Mouse (Mus musculus) heart, embryonic 11.5 days (tissue): ENCODE results near the gene Ccdc163. TPM values are rescaled to one million over a fixed set of nuclear protein-coding genes. Genes with fewer than 3 reads are reported as not detected.

Source experiments
- ATAC-seq: fragments of 200-750 bp; cut with Nextera tagmentation; replicated peaks from 2 replicates; pipeline ENCODE4 v1.8.0; 2017; ENCODE audit warnings: moderate library complexity; ENCODE audit not compliant: insufficient number of reproducible peaks, low FRiP score, low TSS enrichment
- H3K27ac ChIP-seq: fragments of 300-500 bp; sonication (generic); 2 replicates; pipeline ENCODE4 v1.5.1; 2014; ENCODE audit warnings: mild to moderate bottlenecking, low read depth, low read length
- H3K27me3 ChIP-seq: fragments of 300-500 bp; sonication (generic); 2 replicates; pipeline ENCODE4 v1.6.1; 2014; ENCODE audit warnings: mild to moderate bottlenecking, low read length, mixed read lengths; ENCODE audit not compliant: control insufficient read depth, insufficient read depth
- H3K36me3 ChIP-seq: fragments of 300-500 bp; sonication (generic); 2 replicates; pipeline ENCODE4 v1.6.1; 2014; ENCODE audit warnings: mild to moderate bottlenecking, low read length, moderate library complexity, mixed read lengths; ENCODE audit not compliant: control insufficient read depth, insufficient read depth
- H3K4me1 ChIP-seq: fragments of 300-500 bp; sonication (generic); 2 replicates; pipeline ENCODE4 v1.6.1; 2014; ENCODE audit warnings: low read length; ENCODE audit not compliant: control insufficient read depth, insufficient read depth
- H3K4me2 ChIP-seq: fragments of 300-500 bp; sonication (generic); 2 replicates; pipeline ENCODE4 v1.6.1; 2014; ENCODE audit warnings: mild to moderate bottlenecking, moderate library complexity
- H3K4me3 ChIP-seq: fragments of 300-500 bp; sonication (generic); 2 replicates; pipeline ENCODE4 v1.5.1; 2014; ENCODE audit warnings: low read depth, low read length
- H3K9ac ChIP-seq: fragments of 300-500 bp; sonication (generic); 2 replicates; pipeline ENCODE4 v1.6.1; 2014; ENCODE audit warnings: mild to moderate bottlenecking, low read depth, low read length, moderate library complexity
- H3K9me3 ChIP-seq: fragments of 300-500 bp; sonication (generic); replicated peaks from 2 replicates; pipeline ENCODE4 v1.6.1; 2016; ENCODE audit warnings: low read length; ENCODE audit not compliant: control insufficient read depth
- WGBS: fragments of 180-500 bp; shearing (Covaris S2); extraction: QIAGEN DNeasy Blood & Tissue Kit; methylation state at CpG from one replicate; pipeline ENCODE4 v1.1.7; 2014; ENCODE audit not compliant: insufficient replicate concordance; 5-methylcytosine and 5-hydroxymethylcytosine counted together
- polyA plus RNA-seq: library from polyadenylated mRNA; unstranded; fragments of >200 nt; fragmentation: Nextera tagmentation; extraction: Ambion mirVana; gene quantifications from 2 replicates; pipeline ENCODE4 v1.2.1, GENCODE M21; 2014

Ccdc163 gene
- polyA plus RNA-seq, 1 experiment from 2014 or later = 21.0 TPM

DNA sequence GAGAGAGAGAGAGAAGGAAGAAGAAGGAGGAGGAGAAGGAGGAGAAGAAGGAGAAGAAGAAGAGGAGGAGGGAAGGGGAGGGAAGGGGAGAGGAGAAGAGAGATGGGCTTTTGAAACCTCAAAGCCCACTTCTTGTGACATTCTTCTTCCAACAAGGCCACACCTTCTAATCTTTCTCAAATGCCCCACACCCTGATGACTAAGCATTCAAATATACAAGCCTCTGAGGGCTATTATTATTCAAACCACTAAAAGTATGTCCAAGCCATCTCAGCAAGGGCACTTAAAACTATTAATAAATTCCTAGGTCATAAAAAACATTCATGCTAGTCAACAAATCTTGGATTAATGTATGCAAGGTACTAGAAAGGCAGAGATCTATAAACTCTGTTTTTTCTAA, 60.8 kb downstream of the Ccdc163 start:
- H3K9ac ChIP-seq = no peak overlapping the region

DNA sequence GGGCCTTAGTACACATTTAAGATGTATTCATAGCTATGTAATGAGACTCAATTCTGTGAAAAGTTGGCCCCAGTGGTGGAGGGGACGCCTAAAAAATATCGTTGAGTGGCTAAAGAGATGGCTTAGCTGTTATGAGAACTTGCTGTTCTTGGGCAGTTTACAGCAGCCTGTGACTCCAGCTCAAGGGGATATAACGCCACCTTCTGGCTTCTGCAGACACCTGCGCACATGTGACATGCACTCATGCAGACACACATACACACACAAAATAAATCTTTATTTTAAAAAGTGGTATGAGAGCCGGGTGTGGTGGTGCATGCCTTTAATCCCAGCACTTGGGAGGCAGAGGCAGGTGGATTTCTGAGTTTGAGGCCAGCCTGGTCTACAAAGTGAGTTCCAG, 68.1 kb downstream of the Ccdc163 start:
- Histone ChIP-seq H3K36me3 (no peaks in the 10 kb centered on the region), H3K27ac (no peak overlapping the region), H3K9me3 (no peaks in the 10 kb centered on the region), H3K4me1 (no peaks in the 10 kb centered on the region), H3K4me2 (no peak overlapping the region), H3K4me3 (no peak overlapping the region), H3K27me3 (no peaks in the 10 kb centered on the region), H3K9ac (no peak overlapping the region)
- ATAC-seq = no peak
- WGBS = 79% methylated on average over 5 of the region's 5 CpGs

More for the DNA sequence above, 60.8 kb downstream of the Ccdc163 start:
- Histone ChIP-seq H3K27me3 (no peaks in the 10 kb centered on the region), H3K9me3 (no peaks in the 10 kb centered on the region), H3K4me1 (no peaks in the 10 kb centered on the region), H3K4me3 (no peak overlapping the region), H3K27ac (no peak overlapping the region), H3K36me3 (no peaks in the 10 kb centered on the region), H3K4me2 (no peak overlapping the region)
- no peak for ATAC-seq

DNA sequence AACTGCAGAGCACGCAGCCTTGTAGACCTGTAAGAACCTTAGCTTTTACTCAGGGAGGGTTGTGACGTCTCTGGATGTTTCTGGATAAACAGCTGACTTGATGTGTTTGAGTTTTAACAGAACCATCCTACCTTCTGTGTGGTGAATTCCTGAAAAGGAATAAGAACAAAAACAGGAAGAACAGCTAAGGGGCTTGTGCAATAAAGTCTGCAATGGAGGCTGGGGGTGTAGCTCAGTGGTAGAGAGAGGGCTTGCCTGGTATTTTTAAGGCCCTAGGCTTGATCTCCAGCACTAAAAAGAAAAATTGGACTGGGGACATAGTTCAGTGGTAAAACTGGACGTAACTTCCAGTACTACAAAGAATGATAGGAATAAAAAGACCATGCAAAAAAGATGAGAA, 68.8 kb downstream of the Ccdc163 start:
- no peaks in the 10 kb centered on the region for H3K27me3 ChIP-seq
- H3K4me2 ChIP-seq = no peak overlapping the region
- no peak overlapping the region for H3K9ac ChIP-seq
- no peaks in the 10 kb centered on the region for H3K36me3 ChIP-seq
- H3K4me1 ChIP-seq = no peaks in the 10 kb centered on the region
- 82% methylated on average over 3 of the region's 3 CpGs for WGBS
- no peak overlapping the region for H3K27ac ChIP-seq
- H3K4me3 ChIP-seq = no peak overlapping the region
- ATAC-seq = no peak
- H3K9me3 ChIP-seq = no peaks in the 10 kb centered on the region

DNA sequence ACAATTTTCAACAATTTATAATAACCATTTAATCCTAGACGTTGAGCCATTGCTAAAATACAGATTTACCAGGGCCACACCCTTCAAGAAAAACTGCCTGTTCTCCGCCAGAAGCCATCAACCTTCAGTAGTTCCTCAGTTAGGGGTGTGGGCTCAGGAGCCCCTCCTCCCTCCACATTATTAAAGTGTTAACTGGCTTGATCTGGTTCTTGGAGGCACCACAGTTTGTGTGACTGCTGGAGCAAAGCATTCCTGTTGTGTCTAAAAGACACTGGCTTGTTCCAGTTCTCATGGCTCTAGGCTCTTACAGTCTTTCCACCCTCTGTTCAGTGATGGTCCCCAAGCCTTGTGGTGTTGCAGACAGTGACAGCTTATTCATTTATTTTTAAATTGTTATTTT, 72.2 kb downstream of the Ccdc163 start:
- Histone ChIP-seq H3K9ac (no peak overlapping the region), H3K4me2 (no peak overlapping the region), H3K36me3 (no peaks in the 10 kb centered on the region), H3K9me3 (no peaks in the 10 kb centered on the region), H3K4me3 (no peak overlapping the region), H3K27me3 (no peaks in the 10 kb centered on the region), H3K4me1 (no peaks in the 10 kb centered on the region), H3K27ac (no peak overlapping the region)
- WGBS = 55% methylated on average over 2 of the region's 2 CpGs
- ATAC-seq = no peak

DNA sequence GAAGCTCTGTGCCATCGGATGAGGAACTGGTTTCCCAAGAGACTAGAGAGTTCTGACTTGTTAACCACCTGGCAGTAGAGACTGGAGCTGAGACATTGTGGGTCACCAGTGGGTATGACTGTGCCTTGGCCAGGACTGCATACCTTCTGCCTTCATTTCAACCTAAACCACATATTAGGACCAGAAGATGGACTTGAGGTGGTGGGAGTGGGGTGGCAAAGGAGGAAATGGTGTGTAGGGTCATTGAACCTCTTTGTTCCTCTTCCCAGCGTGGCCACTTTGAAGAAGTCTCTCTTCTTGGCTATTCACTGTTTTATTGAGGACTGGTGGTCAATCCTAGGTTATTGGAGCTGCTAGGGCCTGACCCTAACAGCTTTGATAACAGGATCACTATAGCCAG, 73.1 kb downstream of the Ccdc163 start:
- WGBS = 47% methylated on average over 2 of the region's 2 CpGs
- H3K27me3 ChIP-seq = no peaks in the 10 kb centered on the region
- no peak for ATAC-seq
- no peak overlapping the region for H3K4me2 ChIP-seq
- no peak overlapping the region for H3K27ac ChIP-seq
- H3K4me1 ChIP-seq = no peaks in the 10 kb centered on the region
- H3K9ac ChIP-seq = no peak overlapping the region
- no peaks in the 10 kb centered on the region for H3K9me3 ChIP-seq
- no peak overlapping the region for H3K4me3 ChIP-seq
- no peaks in the 10 kb centered on the region for H3K36me3 ChIP-seq

DNA sequence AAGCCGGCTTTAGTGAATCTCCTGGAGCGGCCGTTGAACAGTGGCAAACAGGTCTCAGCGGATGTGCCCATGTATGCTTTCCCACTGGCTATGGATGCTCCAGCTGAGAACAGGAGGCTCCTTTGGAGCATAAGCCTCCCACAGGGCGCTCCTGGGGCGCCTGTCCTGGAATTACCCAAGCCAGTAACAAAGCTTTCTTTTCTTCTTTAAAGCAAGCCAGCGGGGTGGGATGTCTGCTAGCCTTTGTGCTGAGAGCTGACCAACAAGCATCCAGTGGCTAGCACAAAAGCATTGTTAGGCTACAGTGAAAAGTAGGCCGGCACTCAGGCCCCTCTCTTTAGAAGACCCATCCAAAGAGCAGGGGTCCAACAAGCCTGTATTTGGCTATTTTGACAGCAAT, 73.9 kb downstream of the Ccdc163 start:
- Histone ChIP-seq H3K4me2 (no peak overlapping the region), H3K4me3 (no peak overlapping the region), H3K27ac (no peak overlapping the region), H3K9me3 (no peaks in the 10 kb centered on the region), H3K36me3 (no peaks in the 10 kb centered on the region), H3K4me1 (no peaks in the 10 kb centered on the region), H3K9ac (no peak overlapping the region), H3K27me3 (no peaks in the 10 kb centered on the region)
- ATAC-seq = no peak
- 25% methylated on average over 8 of the region's 8 CpGs for WGBS

DNA sequence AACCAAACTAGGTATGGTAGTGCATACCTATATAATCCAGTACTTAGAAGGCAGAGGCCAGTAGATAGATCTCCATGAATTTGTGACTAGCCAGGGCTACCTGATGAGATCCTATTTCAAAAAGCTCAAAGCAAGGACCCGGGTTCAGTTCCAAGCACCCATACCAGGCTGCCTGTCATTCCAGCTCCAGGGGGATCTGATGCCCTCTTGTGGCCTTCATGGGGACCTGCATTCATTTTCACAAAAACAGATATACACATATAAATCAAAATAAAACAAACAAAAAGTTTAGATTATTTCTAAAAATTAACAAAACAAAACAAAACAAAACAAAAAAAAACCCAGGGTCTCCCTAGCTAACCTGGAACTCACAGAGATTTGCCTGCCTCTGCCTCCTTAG, 78.3 kb downstream of the Ccdc163 start:
- ATAC-seq = no peak
- H3K4me1 ChIP-seq = no peaks in the 10 kb centered on the region
- H3K9me3 ChIP-seq = no peaks in the 10 kb centered on the region
- H3K9ac ChIP-seq = no peak overlapping the region
- no peak overlapping the region for H3K4me3 ChIP-seq
- H3K36me3 ChIP-seq = no peaks in the 10 kb centered on the region
- WGBS = 97% methylated on average over 1 of the region's 1 CpGs
- H3K27me3 ChIP-seq = no peaks in the 10 kb centered on the region
- no peak overlapping the region for H3K27ac ChIP-seq
- H3K4me2 ChIP-seq = no peak overlapping the region

DNA sequence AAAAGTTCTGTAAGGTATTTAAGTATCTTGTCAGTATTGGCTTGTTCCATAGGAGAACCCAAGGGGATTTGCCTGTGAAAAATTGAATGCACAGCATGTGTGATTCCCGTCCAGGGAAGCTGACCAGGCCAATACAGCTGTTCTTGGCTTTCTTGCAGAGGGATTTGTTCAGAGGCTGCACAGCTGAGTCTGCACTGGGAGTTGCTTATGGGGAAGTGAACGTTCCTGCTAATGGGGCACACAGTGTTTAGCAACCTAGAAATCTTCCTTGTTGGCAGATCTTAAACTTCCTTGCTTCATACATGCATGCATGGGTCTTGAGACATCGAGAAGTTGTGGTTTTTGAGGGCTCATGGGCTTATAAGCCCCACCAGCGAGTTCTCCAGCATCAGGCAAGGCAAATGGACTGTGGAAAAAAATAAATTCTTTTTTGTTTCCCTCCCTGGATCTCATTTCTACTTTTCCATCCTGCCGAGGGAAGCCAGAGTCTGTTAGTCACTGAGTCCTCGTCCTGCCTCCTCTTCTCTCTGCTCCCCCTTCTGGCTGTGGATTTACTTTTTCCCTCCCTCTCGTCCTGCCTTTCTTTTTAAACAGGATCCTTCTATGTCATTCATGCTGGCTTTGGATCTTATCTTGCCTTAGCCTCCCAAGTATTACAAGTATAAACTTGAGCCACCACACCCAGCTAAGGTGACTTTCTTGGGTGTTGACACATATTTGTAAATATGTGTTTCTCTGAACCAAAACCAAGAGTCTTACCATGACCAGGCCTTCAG, 79.9 kb downstream of the Ccdc163 start:
- no peak overlapping the region for H3K9ac ChIP-seq
- no peaks in the 10 kb centered on the region for H3K4me1 ChIP-seq
- 45% methylated on average over 7 of the region's 7 CpGs for WGBS
- H3K4me3 ChIP-seq = no peak overlapping the region
- H3K27me3 ChIP-seq = no peaks in the 10 kb centered on the region
- H3K27ac ChIP-seq = no peak overlapping the region
- no peak for ATAC-seq
- no peak overlapping the region for H3K4me2 ChIP-seq
- no peaks in the 10 kb centered on the region for H3K36me3 ChIP-seq
- H3K9me3 ChIP-seq = no peaks in the 10 kb centered on the region

DNA sequence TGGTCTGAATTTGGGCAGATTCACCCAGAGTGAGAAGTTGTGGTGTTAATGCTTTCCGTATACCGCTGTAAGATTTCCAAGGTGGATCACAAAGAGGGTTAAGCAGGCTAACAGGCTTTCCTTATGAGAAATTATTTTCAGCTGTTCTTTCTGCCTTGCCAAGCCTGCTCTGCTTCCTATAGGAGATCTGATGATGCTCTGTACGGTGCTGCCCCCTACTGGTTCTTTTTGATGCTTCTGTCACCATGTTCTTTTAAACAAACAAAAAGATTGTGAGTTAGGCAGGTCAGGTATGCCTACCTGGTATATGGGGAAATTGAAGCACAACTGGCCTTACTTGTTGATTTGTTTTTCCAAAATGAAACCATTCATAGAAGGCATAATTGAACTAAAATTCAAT, 80.6 kb downstream of the Ccdc163 start:
- H3K36me3 ChIP-seq = no peaks in the 10 kb centered on the region
- no peaks in the 10 kb centered on the region for H3K4me1 ChIP-seq
- H3K27me3 ChIP-seq = no peaks in the 10 kb centered on the region
- H3K9me3 ChIP-seq = no peaks in the 10 kb centered on the region
- 9% methylated on average over 3 of the region's 3 CpGs for WGBS
- no peak overlapping the region for H3K9ac ChIP-seq
- H3K4me3 ChIP-seq = no peak overlapping the region
- no peak overlapping the region for H3K4me2 ChIP-seq
- H3K27ac ChIP-seq = no peak overlapping the region
- ATAC-seq = no peak
